Mouse (Mus musculus): ENCODE results near the gene Fgfr3. TPM values are rescaled to one million over a fixed set of nuclear protein-coding genes. Genes with fewer than 3 reads are reported as not detected.

The Fgfr3 gene
- 23.7 and 30.2 TPM in 2 replicates for polyA plus RNA-seq (2012; rRNA removed)

DNA sequence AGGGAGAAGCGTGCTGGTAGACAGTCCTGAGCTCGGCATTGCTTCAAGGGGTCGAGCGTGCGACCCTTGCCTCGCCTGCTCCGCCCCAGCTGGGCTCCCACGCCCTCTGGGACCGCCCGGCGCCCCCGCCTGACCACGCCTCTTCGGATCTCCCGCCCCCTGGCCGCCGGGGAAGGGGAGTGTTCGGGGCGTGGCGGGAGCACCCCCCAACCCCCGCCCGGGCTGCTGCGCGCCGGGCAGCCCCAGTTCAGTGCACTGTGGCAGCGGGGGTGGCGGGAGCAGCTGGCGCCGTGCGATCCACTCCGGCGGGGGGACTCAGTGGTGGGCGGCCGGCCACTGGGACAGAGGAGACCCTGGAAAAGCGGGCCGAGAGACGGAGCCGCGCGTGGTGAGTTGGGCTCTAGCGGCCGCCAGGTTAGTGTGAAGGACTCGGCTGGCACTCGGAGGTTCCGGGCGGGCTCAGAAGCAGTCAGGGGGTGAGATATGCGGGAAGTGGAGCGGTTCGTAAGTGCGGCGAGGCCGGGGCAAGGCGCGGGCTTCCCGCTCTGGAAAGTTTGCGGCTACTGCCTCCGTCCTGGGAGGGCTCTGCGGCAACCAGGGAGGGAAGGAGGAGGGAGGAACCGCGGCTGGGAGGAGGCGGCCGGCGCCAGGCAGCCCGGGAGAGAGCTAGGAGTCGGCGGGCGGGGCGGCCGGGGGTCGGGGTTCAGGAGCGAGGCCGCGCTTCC is at the start of gene Fgfr3:
Gene Fgfr3, plus strand, starts transcription at position 134 of the 725 bp plus-strand sequence.

GRCm38 (mm10) chr5:33782345-33782998 is 61.0 kb downstream of the Fgfr3 start, which contains the start of gene Letm1:
Gene Letm1, minus strand, starts transcription at chr5:33782817.

Other genes with a start within 250 kb of the Fgfr3 start
- gene Fam53a, start 92.0 kb upstream of the Fgfr3 start, polyA plus RNA-seq (2012; rRNA removed): 155 and 240 TPM in 2 replicates
- gene Gm9903, start 91.7 kb upstream of the Fgfr3 start, polyA plus RNA-seq (2012; rRNA removed): 0.44 and 0.82 TPM in 2 replicates
- 44.3 and 46.9 TPM in 2 replicates for gene Slbp, start 69.1 kb upstream of the Fgfr3 start, polyA plus RNA-seq (2012; rRNA removed)
- gene Tacc3, start 63.5 kb upstream of the Fgfr3 start, polyA plus RNA-seq (2012; rRNA removed): 13.7 and 19.2 TPM in 2 replicates
- gene Tmem129, start 63.3 kb upstream of the Fgfr3 start, polyA plus RNA-seq (2012; rRNA removed): 65.2 and 70.7 TPM in 2 replicates
- 46.0 and 65.4 TPM in 2 replicates for gene Letm1, start 61.1 kb downstream of the Fgfr3 start, polyA plus RNA-seq (2012; rRNA removed)
- 8.4 and 10.2 TPM in 2 replicates for gene Nsd2, start 99.1 kb downstream of the Fgfr3 start, polyA plus RNA-seq (2012; rRNA removed)
- gene Nelfa, start 214.7 kb downstream of the Fgfr3 start, polyA plus RNA-seq (2012; rRNA removed): 55.4 and 59.9 TPM in 2 replicates